Mouse (Mus musculus) G1E (cell line): ENCODE data around the gene Bcl2l14. TPM values are rescaled to one million over a fixed set of nuclear protein-coding genes. Genes with fewer than 3 reads are reported as not detected.

Source experiments
- ATAC-seq: 2 replicates; pipeline ENCODE4 v1.8.0; 2016; ENCODE audit warnings: mild to moderate bottlenecking; ENCODE audit not compliant: insufficient number of reproducible peaks, poor library complexity, low FRiP score, severe bottlenecking; ENCODE audit errors: extremely low read depth
- DNase-seq: peaks from one replicate; pipeline ENCODE4 v3.0.0; 2012; ENCODE audit warnings: low spot score
- H3K27me3 ChIP-seq: 2 replicates; pipeline ENCODE4 v1.6.1; 2012; ENCODE audit warnings: mild to moderate bottlenecking, low read length, inconsistent platforms; ENCODE audit not compliant: insufficient read depth
- H3K36me3 ChIP-seq: replicated peaks from 2 replicates; pipeline ENCODE3; 2012; ENCODE audit warnings: mild to moderate bottlenecking, inconsistent platforms
- H3K4me1 ChIP-seq: 2 replicates; pipeline ENCODE4 v1.6.1; 2012; ENCODE audit warnings: low read depth, low read length, inconsistent platforms, mixed read lengths; ENCODE audit not compliant: insufficient read depth
- H3K4me3 ChIP-seq: 2 replicates; pipeline ENCODE4 v1.5.1; 2012; ENCODE audit warnings: low read depth, mild to moderate bottlenecking, inconsistent platforms, low read length, moderate library complexity, mixed read lengths
- H3K9me3 ChIP-seq: replicated peaks from 2 replicates; pipeline ENCODE4 v1.6.1; 2012; ENCODE audit warnings: inconsistent platforms
- CTCF ChIP-seq: IDR thresholded peaks from 2 replicates; pipeline ENCODE4 v1.5.1; 2012; ENCODE audit warnings: low read depth, low read length, inconsistent platforms, mixed read lengths
- GATA1 ChIP-seq: IDR thresholded peaks from 2 replicates; pipeline ENCODE4 v1.6.1; 2012; ENCODE audit warnings: borderline replicate concordance, low read length, inconsistent platforms, mixed read lengths
- GATA2 ChIP-seq: IDR thresholded peaks from 2 replicates; pipeline ENCODE4 v1.6.1; 2012; ENCODE audit warnings: low read depth, low read length, inconsistent platforms, borderline replicate concordance
- POLR2AphosphoS5 ChIP-seq: IDR thresholded peaks from 2 replicates; pipeline ENCODE4 v1.6.1; 2012; ENCODE audit warnings: low read depth, low read length, inconsistent platforms; ENCODE audit not compliant: insufficient replicate concordance
- TAL1 ChIP-seq: conservative IDR thresholded peaks from 2 replicates; pipeline ENCODE4 v1.6.1; 2012; ENCODE audit warnings: low read depth, low read length, inconsistent platforms, mixed read lengths
- polyA plus RNA-seq: library from polyadenylated mRNA; stranded (reverse); fragments of >175 nt; gene quantifications from 2 replicates; pipeline ENCODE4 v1.2.3, GENCODE M21; 2012
- total RNA-seq, 2 experiments: library from RNA; stranded (forward) in 1 of 2; stranded (reverse) in 1 of 2; fragments of 200-1000 nt in 1 of 2; fragments of >200 nt in 1 of 2; fragmentation: Nextera tagmentation in 1 of 2; gene quantifications; 2 replicates each; pipeline ENCODE4 v1.2.3; 2014 to 2017

Bcl2l14 gene
- total and polyA plus RNA-seq, 3 experiments = 0.71 TPM; not detected in 2

DNA sequence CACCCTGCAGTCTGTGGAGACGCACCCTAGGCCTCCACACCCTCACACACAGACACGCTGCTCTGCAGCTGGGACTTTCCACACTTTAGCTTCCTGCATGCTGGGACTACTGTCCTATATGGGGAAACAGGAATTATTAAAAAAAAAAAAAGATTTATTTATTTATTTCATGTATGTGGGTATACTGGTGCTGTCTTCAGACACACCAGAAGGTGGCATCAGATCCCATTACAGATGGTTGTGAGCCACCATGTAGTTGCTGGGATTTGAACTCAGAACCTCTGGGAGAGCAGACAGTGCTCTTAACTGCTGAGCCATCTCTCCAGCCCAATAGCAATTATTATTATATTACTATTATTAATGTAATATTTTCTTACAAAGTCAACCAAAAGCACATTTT, 73.2 kb downstream of the Bcl2l14 start:
- Histone ChIP-seq H3K4me3 (no peak overlapping the region), H3K4me1 (peaks cover 11% of the 10 kb centered on the region), H3K27me3 (no peaks in the 10 kb centered on the region), H3K9me3 (no peaks in the 10 kb centered on the region), H3K36me3 (peaks cover 79% of the 10 kb centered on the region)
- no peak for DNase-seq
- TF ChIP-seq GATA2 (no peak), GATA1 (no peak), POLR2AphosphoS5 (no peak)
- ATAC-seq = no peak

DNA sequence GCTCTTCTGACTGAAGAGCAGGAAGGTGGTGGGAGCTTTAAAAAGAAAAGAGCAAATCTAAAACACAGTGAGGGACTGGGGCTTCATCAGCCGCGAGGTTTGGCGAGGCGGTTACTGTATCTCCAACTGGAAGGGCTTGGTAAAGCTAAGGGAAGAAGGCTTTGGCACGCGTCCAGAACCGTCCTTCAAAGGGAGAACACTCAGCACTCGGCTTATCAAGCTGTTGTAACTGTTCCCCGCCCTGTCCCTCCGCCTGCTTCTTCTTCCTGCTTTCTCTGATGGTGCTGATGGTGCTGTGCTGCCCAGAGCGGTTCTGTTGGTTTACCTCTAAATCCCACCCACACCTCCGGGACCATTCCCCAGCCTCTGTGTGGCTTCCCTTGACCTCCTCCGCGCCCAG, 74.7 kb downstream of the Bcl2l14 start:
- DNase-seq = peak; percentile 14
- Histone ChIP-seq H3K27me3 (no peaks in the 10 kb centered on the region), H3K4me1 (peaks cover 11% of the 10 kb centered on the region), H3K4me3 (no peak overlapping the region), H3K9me3 (no peaks in the 10 kb centered on the region), H3K36me3 (peaks cover 77% of the 10 kb centered on the region)
- no peak for ATAC-seq
- TF ChIP-seq CTCF (no peak), TAL1 (no peak), GATA1 (no peak), POLR2AphosphoS5 (no peak), GATA2 (no peak)

DNA sequence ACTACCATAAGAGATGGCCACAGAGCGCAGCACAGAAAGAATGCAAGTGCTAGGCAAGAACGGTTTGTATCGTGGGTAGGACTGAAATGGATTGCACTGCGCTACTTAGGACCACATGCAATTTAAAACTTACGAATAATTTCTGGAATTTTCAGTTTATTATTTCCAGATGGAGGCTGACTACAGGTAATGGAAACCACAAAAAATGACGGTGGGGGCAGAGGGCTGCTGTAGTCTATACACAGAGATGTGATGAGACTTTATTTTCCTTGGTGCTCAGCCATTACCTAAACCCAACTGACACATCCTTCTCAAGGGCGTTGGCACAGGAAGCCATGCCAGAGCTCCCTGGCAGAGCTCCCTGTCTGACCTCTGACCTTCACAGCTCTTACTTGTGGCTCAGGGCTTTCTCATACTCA, 77.0 kb downstream of the Bcl2l14 start:
- ATAC-seq = no peak
- H3K9me3 ChIP-seq = no peaks in the 10 kb centered on the region
- H3K4me1 ChIP-seq = peaks cover 11% of the 10 kb centered on the region
- no peaks in the 10 kb centered on the region for H3K27me3 ChIP-seq
- peaks cover 74% of the 10 kb centered on the region for H3K36me3 ChIP-seq
- TF ChIP-seq TAL1 (no peak), CTCF (no peak)
- H3K4me3 ChIP-seq = no peak overlapping the region
- DNase-seq = no peak

DNA sequence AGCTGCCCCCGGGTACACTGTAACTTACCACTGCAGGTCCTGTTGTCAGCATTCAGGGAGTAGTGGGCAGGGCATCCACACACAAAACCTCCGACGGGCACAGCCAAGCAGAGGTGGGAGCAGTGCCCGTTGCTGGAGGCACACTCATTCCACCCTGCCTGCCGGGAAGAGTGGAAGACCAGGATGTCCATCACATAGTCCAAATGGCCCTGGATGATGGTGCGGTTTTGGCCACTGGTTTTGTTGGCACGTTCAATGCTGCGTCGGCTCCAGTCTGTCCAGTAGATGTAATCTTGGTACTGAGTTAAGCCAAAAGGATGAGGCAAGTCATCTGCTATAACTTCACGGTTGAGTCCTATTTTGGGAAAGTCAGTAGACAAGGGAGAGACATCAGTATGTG, 83.4 kb downstream of the Bcl2l14 start:
- Histone ChIP-seq H3K4me1 (no peaks in the 10 kb centered on the region), H3K9me3 (no peaks in the 10 kb centered on the region), H3K4me3 (no peak overlapping the region), H3K36me3 (peaks cover 64% of the 10 kb centered on the region), H3K27me3 (no peaks in the 10 kb centered on the region)
- ATAC-seq (no peak), DNase-seq (no peak)
- TF ChIP-seq POLR2AphosphoS5 (no peak), TAL1 (no peak), GATA2 (no peak)

DNA sequence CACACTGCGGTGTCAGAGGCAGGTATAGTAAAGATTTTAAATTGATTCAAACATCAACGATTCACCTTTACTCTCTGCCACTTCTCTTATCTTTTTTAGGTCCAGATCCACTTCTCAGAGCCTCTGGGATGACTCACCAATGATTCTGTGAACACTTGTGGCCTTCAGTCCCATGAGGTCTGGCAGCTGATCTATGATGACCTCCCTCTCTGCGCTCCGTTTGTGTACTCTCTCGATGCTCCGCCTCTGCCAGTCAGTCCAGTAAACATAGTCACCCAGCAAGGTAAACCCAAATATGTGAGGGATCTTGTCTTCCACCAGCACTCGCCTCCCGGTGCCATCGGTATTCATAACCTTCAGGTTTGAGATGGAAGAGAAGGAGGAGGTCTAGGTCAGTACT, 90.2 kb downstream of the Bcl2l14 start:
- DNase-seq (no peak), ATAC-seq (no peak)
- Histone ChIP-seq H3K36me3 (peaks cover 60% of the 10 kb centered on the region), H3K4me3 (no peak overlapping the region), H3K4me1 (no peaks in the 10 kb centered on the region), H3K9me3 (no peaks in the 10 kb centered on the region), H3K27me3 (no peaks in the 10 kb centered on the region)
- TF ChIP-seq GATA1 = no peak
- TF ChIP-seq GATA2 = no peak
- TF ChIP-seq TAL1 = no peak
- no peak for TF ChIP-seq CTCF
- TF ChIP-seq POLR2AphosphoS5 = no peak

Other genes with a start within 250 kb of the Bcl2l14 start
- 74.3 and 75.2 TPM in 2 replicates for gene Lrp6, start 170.6 kb downstream of the Bcl2l14 start, total RNA-seq (2014; fragmentation: Nextera tagmentation)
- 60.9 and 75.2 TPM in 2 replicates for gene Lrp6, start 170.6 kb downstream of the Bcl2l14 start, total RNA-seq (2017)
- gene Lrp6, start 170.6 kb downstream of the Bcl2l14 start, polyA plus RNA-seq = 18.5 and 19.8 TPM in 2 replicates
- gene Mansc1, start 236.2 kb downstream of the Bcl2l14 start, total RNA-seq (2014; fragmentation: Nextera tagmentation) = not detected in 2 replicates
- 0.12 TPM in 1 of 2 replicates, not detected in the other for gene Mansc1, start 236.2 kb downstream of the Bcl2l14 start, total RNA-seq (2017)
- not detected in 2 replicates for gene Mansc1, start 236.2 kb downstream of the Bcl2l14 start, polyA plus RNA-seq
- gene Borcs5, start 243.2 kb downstream of the Bcl2l14 start, total RNA-seq (2014; fragmentation: Nextera tagmentation) = 18.8 and 19.6 TPM in 2 replicates
- 9.1 and 11.7 TPM in 2 replicates for gene Borcs5, start 243.2 kb downstream of the Bcl2l14 start, total RNA-seq (2017)
- 8.5 and 8.8 TPM in 2 replicates for gene Borcs5, start 243.2 kb downstream of the Bcl2l14 start, polyA plus RNA-seq